Mouse (Mus musculus) MEL (cell line): ENCODE results near the gene Srd5a3. TPM values are rescaled to one million over a fixed set of nuclear protein-coding genes. Genes with fewer than 3 reads are reported as not detected.

Source experiments
- DNase-seq: peaks from one replicate; pipeline ENCODE4 v3.0.0; 2011; ENCODE audit warnings: low read depth, low spot score
- H3K27ac ChIP-seq: 2 replicates; pipeline ENCODE4 v1.5.1; 2012; ENCODE audit warnings: low read depth, mild to moderate bottlenecking, control low read depth, low read length, moderate library complexity; ENCODE audit not compliant: control insufficient read depth
- H3K27me3 ChIP-seq, 2 experiments: fragments of 150-350 bp in 1 of 2; sonication (generic) in 1 of 2; 2 replicates each; pipeline ENCODE4 v1.6.1; 2012; ENCODE audit warnings: low read length in 2 of 2, mild to moderate bottlenecking in 2 of 2, improper control_type of control experiment in 1 of 2, moderate library complexity in 1 of 2; ENCODE audit not compliant: insufficient read depth in 2 of 2, control insufficient read depth in 1 of 2
- H3K36me3 ChIP-seq, 2 experiments: 2 replicates each; pipeline ENCODE4 v1.6.1; 2012 to 2014; ENCODE audit warnings: low read length in 2 of 2, improper control_type of control experiment in 1 of 2, inconsistent platforms in 1 of 2, mild to moderate bottlenecking in 1 of 2; ENCODE audit not compliant: insufficient read depth in 2 of 2, control insufficient read depth in 1 of 2
- H3K4me1 ChIP-seq, 2 experiments: fragments of 150-350 bp in 1 of 2; sonication (generic) in 1 of 2; 2 replicates each; pipeline ENCODE4 v1.6.1; 2012; ENCODE audit warnings: low read length in 2 of 2, improper control_type of control experiment in 1 of 2, mild to moderate bottlenecking in 1 of 2; ENCODE audit not compliant: insufficient read depth in 2 of 2, control insufficient read depth in 1 of 2
- H3K4me3 ChIP-seq, 2 experiments: fragments of 150-350 bp in 1 of 2; sonication (generic) in 1 of 2; 2 replicates each; pipeline ENCODE4 v1.5.1; 2012; ENCODE audit warnings: low read depth in 2 of 2, low read length in 2 of 2, mild to moderate bottlenecking in 2 of 2, moderate library complexity in 2 of 2, control low read depth in 1 of 2, improper control_type of control experiment in 1 of 2; ENCODE audit not compliant: control insufficient read depth in 1 of 2, insufficient read depth in 1 of 2
- H3K79me2 ChIP-seq: 2 replicates; pipeline ENCODE4 v1.6.1; 2012; ENCODE audit warnings: mild to moderate bottlenecking, low read length, moderate library complexity; ENCODE audit not compliant: control insufficient read depth, poor library complexity, insufficient read depth
- H3K9ac ChIP-seq: 2 replicates; pipeline ENCODE4 v1.6.1; 2012; ENCODE audit warnings: low read depth, mild to moderate bottlenecking, control low read depth, low read length, moderate library complexity; ENCODE audit not compliant: control insufficient read depth, poor library complexity, severe bottlenecking
- H3K9me3 ChIP-seq: fragments of 150-350 bp; sonication (generic); replicated peaks from 2 replicates; pipeline ENCODE4 v1.6.1; 2012; ENCODE audit warnings: mild to moderate bottlenecking, low read length, improper control_type of control experiment, moderate library complexity; ENCODE audit not compliant: insufficient read depth
- BHLHE40 ChIP-seq: IDR thresholded peaks from 2 replicates; pipeline ENCODE4 v1.6.1; 2012; ENCODE audit warnings: low read depth, mild to moderate bottlenecking, inconsistent platforms, low read length, improper control_type of control experiment, borderline replicate concordance
- CHD1 ChIP-seq: IDR thresholded peaks from 2 replicates; pipeline ENCODE4 v1.6.1; 2012; ENCODE audit warnings: low read depth, mild to moderate bottlenecking, inconsistent platforms, low read length, improper control_type of control experiment
- CHD2 ChIP-seq: IDR thresholded peaks from 2 replicates; pipeline ENCODE4 v1.6.1; 2011; ENCODE audit warnings: low read length, improper control_type of control experiment
- E2F4 ChIP-seq: IDR thresholded peaks from 2 replicates; pipeline ENCODE4 v1.6.1; 2011; ENCODE audit warnings: low read depth, low read length, improper control_type of control experiment, borderline replicate concordance
- ELF1 ChIP-seq: IDR thresholded peaks from 2 replicates; pipeline ENCODE4 v1.6.1; 2014; ENCODE audit warnings: low read depth, mild to moderate bottlenecking, inconsistent platforms, low read length, improper control_type of control experiment, moderate library complexity
- EP300 ChIP-seq, 2 experiments: IDR thresholded peaks; 2 replicates each; pipeline ENCODE4 v1.6.1; 2011; ENCODE audit warnings: improper control_type of control experiment in 2 of 2, low read length in 2 of 2, low read depth in 1 of 2, mild to moderate bottlenecking in 1 of 2
- ETS1 ChIP-seq: IDR thresholded peaks from 2 replicates; pipeline ENCODE4 v1.6.1; 2012; ENCODE audit warnings: low read depth, mild to moderate bottlenecking, inconsistent platforms, low read length, improper control_type of control experiment, moderate library complexity
- GATA1 ChIP-seq: IDR thresholded peaks from 2 replicates; pipeline ENCODE4 v1.6.1; 2011; ENCODE audit warnings: low read depth, low read length, improper control_type of control experiment
- HCFC1 ChIP-seq: IDR thresholded peaks from 2 replicates; pipeline ENCODE4 v1.6.1; 2012; ENCODE audit warnings: low read depth, mild to moderate bottlenecking, inconsistent platforms, low read length, improper control_type of control experiment, moderate library complexity
- JUND ChIP-seq: IDR thresholded peaks from 2 replicates; pipeline ENCODE4 v1.6.1; 2011; ENCODE audit warnings: low read depth, mild to moderate bottlenecking, improper control_type of control experiment, low read length
- MAZ ChIP-seq: IDR thresholded peaks from 2 replicates; pipeline ENCODE4 v1.6.1; 2012; ENCODE audit warnings: low read depth, mild to moderate bottlenecking, inconsistent platforms, low read length, improper control_type of control experiment
- MXI1 ChIP-seq: IDR thresholded peaks from 2 replicates; pipeline ENCODE4 v1.6.1; 2011; ENCODE audit warnings: mild to moderate bottlenecking, low read depth, low read length, improper control_type of control experiment
- MYC ChIP-seq: IDR thresholded peaks from 2 replicates; pipeline ENCODE4 v1.6.1; 2011; ENCODE audit warnings: low read depth, mild to moderate bottlenecking, low read length, improper control_type of control experiment, moderate library complexity
- NRF1 ChIP-seq: IDR thresholded peaks from 2 replicates; pipeline ENCODE4 v1.6.1; 2014; ENCODE audit warnings: low read depth, mild to moderate bottlenecking, inconsistent platforms, low read length, improper control_type of control experiment, moderate library complexity; ENCODE audit not compliant: poor library complexity, insufficient read depth, severe bottlenecking
- POLR2AphosphoS2 ChIP-seq: IDR thresholded peaks from 2 replicates; pipeline ENCODE4 v1.6.1; 2011; ENCODE audit warnings: low read length, improper control_type of control experiment
- POLR2AphosphoS5 ChIP-seq: IDR thresholded peaks from 2 replicates; pipeline ENCODE4 v1.6.1; 2012; ENCODE audit warnings: low read depth, borderline replicate concordance, mild to moderate bottlenecking, inconsistent platforms, low read length, moderate library complexity, mixed read lengths
- RCOR1 ChIP-seq: IDR thresholded peaks from 2 replicates; pipeline ENCODE4 v1.6.1; 2012; ENCODE audit warnings: low read depth, mild to moderate bottlenecking, inconsistent platforms, low read length, improper control_type of control experiment
- SIN3A ChIP-seq: IDR thresholded peaks from 2 replicates; pipeline ENCODE4 v1.6.1; 2012; ENCODE audit warnings: low read length, improper control_type of control experiment, inconsistent platforms
- SMC3 ChIP-seq: IDR thresholded peaks from 2 replicates; pipeline ENCODE4 v1.6.1; 2011; ENCODE audit warnings: low read depth, low read length, improper control_type of control experiment
- TAL1 ChIP-seq: IDR thresholded peaks from 2 replicates; pipeline ENCODE4 v1.6.1; 2012; ENCODE audit warnings: mild to moderate bottlenecking, inconsistent platforms, low read length, moderate library complexity, mixed read lengths
- USF2 ChIP-seq, 2 experiments: IDR thresholded peaks; 2 replicates each; pipeline ENCODE4 v1.6.1; 2011 to 2012; ENCODE audit warnings: improper control_type of control experiment in 2 of 2, low read length in 2 of 2, borderline replicate concordance in 1 of 2, inconsistent platforms in 1 of 2, low read depth in 1 of 2, mild to moderate bottlenecking in 1 of 2; ENCODE audit not compliant: insufficient read depth in 1 of 2
- ZKSCAN1 ChIP-seq: IDR thresholded peaks from 2 replicates; pipeline ENCODE4 v1.6.1; 2012; ENCODE audit warnings: low read depth, mild to moderate bottlenecking, inconsistent platforms, low read length, improper control_type of control experiment, moderate library complexity
- ZNF384 ChIP-seq: IDR thresholded peaks from 2 replicates; pipeline ENCODE4 v1.6.1; 2012; ENCODE audit warnings: low read depth, mild to moderate bottlenecking, inconsistent platforms, low read length, improper control_type of control experiment
- polyA plus RNA-seq, 2 experiments: library from polyadenylated mRNA; stranded (reverse) in 1 of 2; unstranded in 1 of 2; fragments of >175 nt in 1 of 2; fragments of >200 nt in 1 of 2; gene quantifications; 2 replicates each; pipeline versions ENCODE4 v1.2.1 to v1.2.4; 2012; ENCODE audit warnings: low replicate concordance in 2 of 2, low read depth in 1 of 2; ENCODE audit not compliant: insufficient read length in 2 of 2, insufficient read depth in 1 of 2, missing spikeins in 1 of 2
- total RNA-seq: library from RNA; depleted of rRNA; stranded (reverse); fragments of 300-350 nt; gene quantifications from 2 replicates; pipeline ENCODE4 v1.2.3, GENCODE M21; 2012

The Srd5a3 gene
- total and polyA plus RNA-seq, 3 experiments = 17.0 to 33.2 TPM; not detected in 1

DNA sequence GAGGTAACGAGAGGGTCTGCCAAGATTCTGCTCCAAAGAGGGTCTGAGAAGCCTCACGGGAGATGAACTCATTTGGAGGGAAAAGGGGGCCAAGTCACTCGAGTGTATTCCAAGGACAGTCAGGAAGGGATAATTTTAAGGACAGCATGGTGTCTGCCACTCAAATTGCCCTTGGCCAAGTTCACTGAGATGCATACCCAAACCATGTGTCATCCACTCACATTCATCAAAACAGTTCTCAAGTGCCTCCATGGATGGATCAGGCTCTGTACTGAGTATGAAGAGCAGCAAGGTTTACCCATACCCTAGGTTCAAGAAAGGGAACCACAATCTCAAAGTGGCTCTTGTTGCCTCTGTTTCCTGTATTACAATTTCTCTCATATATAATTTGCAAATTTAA is 31.6 kb upstream of the Srd5a3 start:
- H3K4me3 ChIP-seq = no peak overlapping the region
- H3K27ac ChIP-seq = no peak overlapping the region
- DNase-seq = no peak
- H3K9ac ChIP-seq = no peak overlapping the region
- no peaks in the 10 kb centered on the region for H3K36me3 ChIP-seq
- H3K79me2 ChIP-seq = no peaks in the 10 kb centered on the region
- no peaks in the 10 kb centered on the region for H3K4me1 ChIP-seq
- TF ChIP-seq ZKSCAN1 (no peak), ZNF384 (no peak), EP300 (IDR thresholded peaks at IDR 0.05; ENCODE audit: low read depth in 1 of 2, low read length in 2 of 2) (no peak), MAZ (no peak), E2F4 (no peak), RCOR1 (no peak), TAL1 (no peak), SMC3 (no peak)
- TF ChIP-seq, all 39 proteins: peak for 0
- peaks cover 13 to 15% of the 10 kb centered on the region in 2 experiments for H3K27me3 ChIP-seq
- H3K9me3 ChIP-seq = no peaks in the 10 kb centered on the region

DNA sequence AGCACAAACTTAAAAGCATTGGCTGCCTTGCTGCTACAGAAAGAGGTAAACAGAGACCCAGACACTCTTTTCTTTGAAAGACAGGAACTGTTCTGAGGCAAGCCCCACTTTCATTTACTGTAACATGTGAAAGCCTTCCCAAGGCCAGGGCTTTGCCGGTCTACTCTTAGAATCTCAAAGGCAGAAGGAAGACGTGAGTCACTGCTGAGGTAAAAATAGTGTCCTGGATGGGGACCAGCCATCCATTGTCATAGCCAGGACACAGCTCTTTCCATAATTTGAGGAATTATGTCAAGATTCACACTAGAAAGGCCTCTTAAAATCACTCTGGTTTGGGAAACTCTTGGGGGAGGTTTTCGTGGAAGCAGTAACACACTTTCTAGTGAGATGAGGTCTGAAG is 28.9 kb upstream of the Srd5a3 start:
- no peak for DNase-seq

DNA sequence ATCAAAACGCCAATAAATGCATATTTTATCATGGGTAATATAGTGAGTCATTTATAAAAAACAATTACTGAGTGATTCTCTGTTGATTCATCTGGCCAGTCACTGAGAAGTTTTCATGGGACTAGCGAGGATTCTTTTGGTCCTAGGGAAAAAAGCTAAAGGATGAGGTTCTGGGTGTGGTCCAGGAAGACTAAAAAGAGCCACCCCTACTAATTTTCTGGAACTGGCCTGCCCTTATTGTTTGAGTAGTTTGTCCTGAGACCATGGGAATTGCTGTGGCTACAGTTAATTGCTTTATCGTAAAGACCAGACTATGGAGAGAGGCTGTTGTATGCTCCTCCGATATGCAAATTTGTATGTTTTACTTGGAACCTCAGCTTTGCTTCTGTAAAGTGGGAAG is 28.1 kb upstream of the Srd5a3 start:
- H3K4me1 ChIP-seq = no peaks in the 10 kb centered on the region
- no peak for TF ChIP-seq ETS1
- TF ChIP-seq POLR2AphosphoS2 = no peak
- TF ChIP-seq CHD2 = no peak
- no peak for TF ChIP-seq ELF1
- no peak for TF ChIP-seq GATA1
- no peak for DNase-seq

More for the DNA sequence above, 28.9 kb upstream of the Srd5a3 start:
- no peaks in the 10 kb centered on the region for H3K9me3 ChIP-seq
- TF ChIP-seq POLR2AphosphoS5 = no peak
- no peak for TF ChIP-seq ZKSCAN1
- no peak for TF ChIP-seq CHD2
- TF ChIP-seq SIN3A = no peak
- no peak for TF ChIP-seq USF2 (IDR thresholded peaks at IDR 0.05; ENCODE audit: borderline replicate concordance in 1 of 2, insufficient read depth in 1 of 2, low read depth in 1 of 2, low read length in 2 of 2)
- no peak for TF ChIP-seq CHD1
- TF ChIP-seq E2F4 = no peak
- TF ChIP-seq MYC = no peak
- no peak for TF ChIP-seq MXI1
- no peak for TF ChIP-seq ZNF384
- no peak for TF ChIP-seq POLR2AphosphoS2
- TF ChIP-seq RCOR1 = no peak
- no peak for TF ChIP-seq HCFC1
- TF ChIP-seq JUND = no peak
- no peak for TF ChIP-seq BHLHE40
- no peak for TF ChIP-seq NRF1
- TF ChIP-seq, all 39 proteins: peak for 0
- no peaks in the 10 kb centered on the region for H3K79me2 ChIP-seq
- peaks cover 13 to 18% of the 10 kb centered on the region in 2 experiments for H3K27me3 ChIP-seq
- H3K36me3 ChIP-seq = no peaks in the 10 kb centered on the region
- no peak overlapping the region for H3K9ac ChIP-seq
- no peak overlapping the region for H3K27ac ChIP-seq
- H3K4me3 ChIP-seq = no peak overlapping the region
- no peaks in the 10 kb centered on the region for H3K4me1 ChIP-seq

More for the DNA sequence above, 28.1 kb upstream of the Srd5a3 start:
- Histone ChIP-seq H3K9ac (no peak overlapping the region), H3K79me2 (no peaks in the 10 kb centered on the region), H3K27me3 (peaks cover 13 to 18% of the 10 kb centered on the region in 2 experiments), H3K36me3 (no peaks in the 10 kb centered on the region), H3K4me3 (no peak overlapping the region), H3K9me3 (no peaks in the 10 kb centered on the region), H3K27ac (no peak overlapping the region)
